Mouse (Mus musculus) hindbrain, postnatal 0 days (tissue): ENCODE data around the gene Prkca. TPM values are rescaled to one million over a fixed set of nuclear protein-coding genes. Genes with fewer than 3 reads are reported as not detected.

ENCODE experiments used
- ATAC-seq: fragments of 200-750 bp; cut with Nextera tagmentation; 2 replicates; pipeline ENCODE4 v1.8.0; 2017; ENCODE audit warnings: mild to moderate bottlenecking, moderate TSS enrichment, moderate library complexity
- DNase-seq: peaks from one replicate; pipeline ENCODE4 v3.0.0-alpha.2; 2015; ENCODE audit warnings: low spot score
- H3K27ac ChIP-seq: fragments of 300-500 bp; sonication (generic); 2 replicates; pipeline ENCODE4 v1.5.1; 2014; ENCODE audit warnings: mild to moderate bottlenecking
- H3K27me3 ChIP-seq: fragments of 300-500 bp; sonication (generic); 2 replicates; pipeline ENCODE4 v1.6.1; 2014; ENCODE audit warnings: low read length, mixed read lengths; ENCODE audit not compliant: insufficient read depth
- H3K36me3 ChIP-seq: fragments of 300-500 bp; sonication (generic); 2 replicates; pipeline ENCODE4 v1.6.1; 2014; ENCODE audit warnings: low read length, mixed read lengths; ENCODE audit not compliant: insufficient read depth
- H3K4me1 ChIP-seq: fragments of 300-500 bp; sonication (generic); 2 replicates; pipeline ENCODE4 v1.6.1; 2014; ENCODE audit warnings: antibody characterized with exemption, low read length, mixed read lengths; ENCODE audit not compliant: insufficient read depth
- H3K4me2 ChIP-seq: fragments of 300-500 bp; sonication (generic); 2 replicates; pipeline ENCODE4 v1.6.1; 2014; ENCODE audit warnings: low read depth, mild to moderate bottlenecking, low read length, moderate library complexity, mixed read lengths
- H3K4me3 ChIP-seq: fragments of 300-500 bp; sonication (generic); 2 replicates; pipeline ENCODE4 v1.5.1; 2014; ENCODE audit warnings: low read length
- H3K9ac ChIP-seq: fragments of 300-500 bp; sonication (generic); replicated peaks from 2 replicates; pipeline ENCODE4 v1.6.1; 2014; ENCODE audit warnings: mild to moderate bottlenecking, low read length, moderate library complexity, mixed read lengths
- H3K9me3 ChIP-seq: fragments of 300-500 bp; sonication (generic); 2 replicates; pipeline ENCODE4 v1.6.1; 2016; ENCODE audit warnings: low read length, mixed read lengths
- CTCF ChIP-seq: IDR thresholded peaks from 2 replicates; pipeline ENCODE4 v1.5.1; 2016; ENCODE audit warnings: antibody characterized with exemption, control low read depth, low read depth
- WGBS: fragments of 180-500 bp; shearing (Covaris S2); extraction: QIAGEN DNeasy Blood & Tissue Kit; methylation state at CpG from one replicate; pipeline ENCODE4 v1.1.7; 2014; 5-methylcytosine and 5-hydroxymethylcytosine counted together
- polyA plus RNA-seq: library from polyadenylated mRNA; unstranded; fragments of >200 nt; fragmentation: Nextera tagmentation; extraction: Ambion mirVana; gene quantifications from 2 replicates; pipeline ENCODE4 v1.2.1, GENCODE M21; 2015
- total RNA-seq: library from RNA; depleted of rRNA; stranded (reverse); fragments of >200 nt; gene quantifications from 2 replicates; pipeline ENCODE4 v1.2.3, GENCODE M21; 2014

Prkca gene
- total and polyA plus RNA-seq, 2 experiments from 2014 or later: 8.0 to 25.0 TPM

- Histone ChIP-seq H3K4me3 (no peak overlapping the region), H3K4me2 (no peak overlapping the region), H3K9ac (no peak overlapping the region), H3K4me1 (peaks cover 16% of the 10 kb centered on the region), H3K9me3 (no peaks in the 10 kb centered on the region), H3K27ac (no peak overlapping the region), H3K36me3 (no peaks in the 10 kb centered on the region), H3K27me3 (no peaks in the 10 kb centered on the region)
- no peak for TF ChIP-seq CTCF
- ATAC-seq: no peak
- no peak for DNase-seq
- 67% methylated on average over 3 of the region's 3 CpGs for WGBS
Measured at GRCm38 (mm10) chr11:108267066-108267465, 76.7 kb downstream of the Prkca start.

DNA sequence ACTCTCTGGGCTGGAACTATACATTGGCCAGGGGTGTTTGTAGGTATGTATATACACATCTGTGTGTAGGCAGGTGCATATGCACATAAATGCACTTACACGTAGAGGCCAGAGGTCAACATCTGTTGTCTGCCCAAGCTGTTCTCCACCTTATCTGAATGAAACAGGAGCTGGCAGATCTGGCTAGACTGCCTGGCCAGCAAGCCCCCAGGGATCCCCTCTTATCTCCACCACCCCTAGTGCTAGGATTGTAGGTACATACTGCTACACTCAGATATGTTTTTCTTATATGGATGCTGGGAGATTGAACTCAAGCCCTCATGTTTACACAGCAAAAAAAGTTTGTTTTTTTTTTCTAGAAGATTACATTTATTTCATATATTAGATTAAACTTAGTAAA is 79.9 kb downstream of the Prkca start:
- H3K36me3 ChIP-seq: no peaks in the 10 kb centered on the region
- no peaks in the 10 kb centered on the region for H3K9me3 ChIP-seq
- no peak overlapping the region for H3K9ac ChIP-seq
- no peak overlapping the region for H3K4me3 ChIP-seq
- H3K27ac ChIP-seq: no peak overlapping the region
- DNase-seq (no peak), ATAC-seq (no peak)
- WGBS: 81% methylated on average over 1 of the region's 1 CpGs
- no peak overlapping the region for H3K4me2 ChIP-seq
- no peak for TF ChIP-seq CTCF
- no peaks in the 10 kb centered on the region for H3K27me3 ChIP-seq
- H3K4me1 ChIP-seq: peaks cover 26% of the 10 kb centered on the region

GRCm38 (mm10) chr11:108263406-108263805 is 80.3 kb downstream of the Prkca start:
- DNase-seq (no peak), ATAC-seq (no peak)

GRCm38 (mm10) chr11:108261751-108262160 is 82.0 kb downstream of the Prkca start:
- no peaks in the 10 kb centered on the region for H3K36me3 ChIP-seq
- no peaks in the 10 kb centered on the region for H3K27me3 ChIP-seq
- no peak for TF ChIP-seq CTCF
- H3K9ac ChIP-seq: no peak overlapping the region
- no peak overlapping the region for H3K27ac ChIP-seq
- peaks cover 27% of the 10 kb centered on the region for H3K4me1 ChIP-seq
- no peak overlapping the region for H3K4me2 ChIP-seq
- WGBS: 40% methylated on average over 7 of the region's 7 CpGs
- no peak overlapping the region for H3K4me3 ChIP-seq
- ATAC-seq: no peak
- no peak for DNase-seq
- H3K9me3 ChIP-seq: no peaks in the 10 kb centered on the region

More at GRCm38 (mm10) chr11:108263406-108263805, 80.3 kb downstream of the Prkca start:
- H3K9ac ChIP-seq: no peak overlapping the region
- TF ChIP-seq CTCF: no peak
- H3K4me1 ChIP-seq: peaks cover 24% of the 10 kb centered on the region
- no peak overlapping the region for H3K4me3 ChIP-seq
- H3K4me2 ChIP-seq: no peak overlapping the region
- no peaks in the 10 kb centered on the region for H3K36me3 ChIP-seq
- no peaks in the 10 kb centered on the region for H3K27me3 ChIP-seq
- no peak overlapping the region for H3K27ac ChIP-seq
- H3K9me3 ChIP-seq: no peaks in the 10 kb centered on the region
- WGBS: 69% methylated on average over 3 of the region's 3 CpGs

DNA sequence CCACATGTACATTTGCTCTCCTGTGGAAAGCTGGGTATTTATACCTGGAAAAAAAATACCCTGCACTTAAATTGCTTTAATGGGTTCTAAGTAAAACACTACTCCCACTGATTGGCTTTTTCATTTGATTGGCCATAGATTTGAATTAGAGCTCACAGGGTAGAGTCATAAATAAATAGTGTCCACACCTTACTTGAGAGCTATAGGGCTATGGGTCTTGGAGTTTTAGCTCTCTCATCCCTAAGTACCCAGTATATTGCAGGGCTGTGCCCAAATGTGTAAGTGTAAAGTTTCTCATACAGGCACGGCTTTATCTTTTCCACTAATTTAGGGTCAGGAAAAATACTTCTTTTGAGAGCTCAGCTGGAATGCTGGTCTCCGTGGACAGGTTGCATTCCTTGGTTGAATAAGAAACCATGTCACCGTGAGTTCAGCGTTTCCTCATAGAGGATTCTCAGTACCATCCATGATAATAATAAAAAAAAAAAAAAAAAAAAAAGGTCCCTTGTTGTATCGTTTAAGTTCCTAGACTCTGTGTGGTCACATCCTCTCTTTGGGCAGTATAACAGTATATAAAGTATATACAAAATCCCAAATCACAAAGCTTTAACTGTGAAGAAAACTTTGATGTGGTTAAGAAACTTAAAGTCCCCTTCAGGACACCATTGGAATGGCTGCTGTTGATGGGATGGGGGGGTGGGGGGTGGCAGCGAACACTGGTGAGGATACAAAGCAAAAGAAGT is 82.8 kb downstream of the Prkca start:
- ATAC-seq: no peak
- no peak overlapping the region for H3K4me2 ChIP-seq
- H3K36me3 ChIP-seq: no peaks in the 10 kb centered on the region
- H3K27me3 ChIP-seq: no peaks in the 10 kb centered on the region
- DNase-seq: no peak
- no peak for TF ChIP-seq CTCF
- H3K9ac ChIP-seq: no peak overlapping the region
- no peak overlapping the region for H3K4me3 ChIP-seq
- no peak overlapping the region for H3K27ac ChIP-seq
- H3K9me3 ChIP-seq: no peaks in the 10 kb centered on the region
- H3K4me1 ChIP-seq: peaks cover 27% of the 10 kb centered on the region
- 64% methylated on average over 6 of the region's 6 CpGs for WGBS

DNA sequence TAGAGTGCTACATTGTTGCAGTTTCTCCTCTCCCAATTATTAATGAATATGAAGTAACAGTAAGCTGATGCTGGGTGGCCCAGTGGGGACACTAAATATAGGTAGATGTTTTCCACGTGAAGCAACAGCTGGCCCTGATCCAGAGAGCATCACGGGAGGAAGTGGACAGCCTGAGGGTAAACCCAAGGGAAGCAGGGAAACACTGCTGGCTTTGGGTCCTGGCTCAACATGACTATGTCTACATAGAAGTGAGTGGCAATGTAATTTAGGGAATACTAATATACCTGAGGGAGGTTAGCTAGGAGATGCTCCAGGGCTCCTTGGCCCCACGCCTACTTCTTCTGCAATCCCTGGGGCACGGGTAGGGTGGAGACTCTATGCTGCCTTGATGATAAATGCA is 84.3 kb downstream of the Prkca start:
- H3K4me3 ChIP-seq: no peak overlapping the region
- peak overlapping the region; percentile 76 for H3K27ac ChIP-seq
- TF ChIP-seq CTCF: no peak
- H3K9ac ChIP-seq: no peak overlapping the region
- no peaks in the 10 kb centered on the region for H3K27me3 ChIP-seq
- H3K4me1 ChIP-seq: peaks cover 27% of the 10 kb centered on the region
- H3K9me3 ChIP-seq: no peaks in the 10 kb centered on the region
- peak; percentile 37 for DNase-seq
- H3K4me2 ChIP-seq: peak overlapping the region; percentile 31
- no peak for ATAC-seq
- no peaks in the 10 kb centered on the region for H3K36me3 ChIP-seq
- 48% methylated on average over 4 of the region's 4 CpGs for WGBS

- Histone ChIP-seq H3K27me3 (no peaks in the 10 kb centered on the region), H3K9ac (no peak overlapping the region), H3K27ac (peak overlapping the region; percentile 76), H3K4me3 (no peak overlapping the region), H3K4me1 (peaks cover 27% of the 10 kb centered on the region), H3K9me3 (no peaks in the 10 kb centered on the region), H3K4me2 (peak overlapping the region; percentile 31), H3K36me3 (no peaks in the 10 kb centered on the region)
- no peak for TF ChIP-seq CTCF
- 27% methylated on average over 5 of the region's 5 CpGs for WGBS
- DNase-seq (peak; percentile 82), ATAC-seq (peak; percentile 79)
Measured at GRCm38 (mm10) chr11:108258811-108259266, 84.9 kb downstream of the Prkca start.
